Mouse (Mus musculus) c-Kit-positive CD71-positive TER-119-negative erythroid progenitor cells, embryonic 14.5 days (primary cell): ENCODE measurements at regions not wholly inside any gene's neighbourhood (a gene's known extent, or its start where the extent isn't known, plus 50 kb on each side); places are given as distances from the start of the nearest gene placed in this dataset.

Experiments used
- DNase-seq: peaks from one replicate; pipeline ENCODE4 v3.0.0-alpha.2; 2013; ENCODE audit warnings: low read depth

- no peak for DNase-seq
These were observed 315.4 kb upstream of the Dnajc24 start for GRCm38 (mm10) chr2:106318695-106319266.

GRCm38 (mm10) chr2:106346781-106347180 lies 343.4 kb upstream of the Dnajc24 start:
- no peak for DNase-seq

- DNase-seq = no peak
These were observed 343.9 kb upstream of the Dnajc24 start for GRCm38 (mm10) chr2:106347249-106347648.

- no peak for DNase-seq
These were observed 337.5 kb upstream of the Mpped2 start for GRCm38 (mm10) chr2:106355565-106355964.

GRCm38 (mm10) chr2:106355984-106356547 lies 337.0 kb upstream of the Mpped2 start:
- DNase-seq = peak; percentile 9

- DNase-seq = no peak
These were observed 324.4 kb upstream of the Mpped2 start for GRCm38 (mm10) chr2:106368641-106369040.

GRCm38 (mm10) chr2:106383415-106384285 lies 309.4 kb upstream of the Mpped2 start:
- no peak for DNase-seq

- no peak for DNase-seq
These were observed 308.8 kb upstream of the Mpped2 start for GRCm38 (mm10) chr2:106384286-106384595.

- DNase-seq = no peak
These were observed 308.2 kb upstream of the Mpped2 start for GRCm38 (mm10) chr2:106384842-106385241.

- no peak for DNase-seq
These were observed 280.9 kb upstream of the Mpped2 start for GRCm38 (mm10) chr2:106412158-106412557.

- no peak for DNase-seq
These were observed 277.5 kb upstream of the Mpped2 start for GRCm38 (mm10) chr2:106415474-106416019.

GRCm38 (mm10) chr2:106418181-106418580 lies 274.9 kb upstream of the Mpped2 start:
- DNase-seq = no peak

GRCm38 (mm10) chr2:106424974-106425373 lies 268.1 kb upstream of the Mpped2 start:
- DNase-seq = no peak

GRCm38 (mm10) chr2:106425451-106425881 lies 267.6 kb upstream of the Mpped2 start:
- no peak for DNase-seq

GRCm38 (mm10) chr2:106426010-106426409 lies 267.1 kb upstream of the Mpped2 start:
- DNase-seq = no peak

GRCm38 (mm10) chr2:106427237-106427636 lies 265.8 kb upstream of the Mpped2 start:
- DNase-seq = no peak

- no peak for DNase-seq
These were observed 264.2 kb upstream of the Mpped2 start for GRCm38 (mm10) chr2:106428909-106429308.

GRCm38 (mm10) chr2:106431141-106431540 lies 261.9 kb upstream of the Mpped2 start:
- DNase-seq = peak; percentile 19

GRCm38 (mm10) chr2:106431637-106432199 lies 261.4 kb upstream of the Mpped2 start:
- no peak for DNase-seq

GRCm38 (mm10) chr2:106436136-106436535 lies 256.9 kb upstream of the Mpped2 start:
- no peak for DNase-seq

- DNase-seq = no peak
These were observed 238.6 kb upstream of the Mpped2 start for GRCm38 (mm10) chr2:106454310-106454974.

GRCm38 (mm10) chr2:106455039-106455438 lies 238.0 kb upstream of the Mpped2 start:
- no peak for DNase-seq
